Mouse (Mus musculus) hindbrain, embryonic 12.5 days (tissue): ENCODE data around the gene Eef1a2. TPM values are rescaled to one million over a fixed set of nuclear protein-coding genes. Genes with fewer than 3 reads are reported as not detected.

ENCODE experiments used
- polyA plus RNA-seq: library from polyadenylated mRNA; unstranded; fragments of >200 nt; fragmentation: Nextera tagmentation; extraction: Ambion mirVana; gene quantifications from 2 replicates; pipeline ENCODE4 v1.2.1, GENCODE M21; 2016

The Eef1a2 gene
- polyA plus RNA-seq, 1 experiment from 2014 or later = 2.3 TPM

Other genes with a start within 250 kb of the Eef1a2 start
- 61.0 and 65.0 TPM in 2 replicates for gene Ythdf1, start 236.1 kb downstream of the Eef1a2 start, polyA plus RNA-seq
- 0.41 TPM in 1 of 2 replicates, not detected in the other for gene Birc7, start 228.0 kb downstream of the Eef1a2 start, polyA plus RNA-seq
- 81.2 and 86.4 TPM in 2 replicates for gene Nkain4, start 202.3 kb downstream of the Eef1a2 start, polyA plus RNA-seq
- gene Arfgap1, start 189.8 kb downstream of the Eef1a2 start, polyA plus RNA-seq = 100 TPM in 2 replicates
- gene Col20a1, start 170.5 kb downstream of the Eef1a2 start, polyA plus RNA-seq = 1.8 and 2.1 TPM in 2 replicates
- 44.6 and 47.0 TPM in 2 replicates for gene Chrna4, start 113.5 kb downstream of the Eef1a2 start, polyA plus RNA-seq
- 41.7 and 43.1 TPM in 2 replicates for gene Kcnq2, start 21.7 kb downstream of the Eef1a2 start, polyA plus RNA-seq
- gene Ppdpf, start 30.2 kb upstream of the Eef1a2 start, polyA plus RNA-seq = 388 and 419 TPM in 2 replicates
- gene Ptk6, start 45.8 kb upstream of the Eef1a2 start, polyA plus RNA-seq = not detected in 2 replicates
- gene Srms, start 56.2 kb upstream of the Eef1a2 start, polyA plus RNA-seq = 0.08 TPM in 1 of 2 replicates, not detected in the other
- gene Fndc11, start 63.0 kb upstream of the Eef1a2 start, polyA plus RNA-seq = 0.15 TPM in 1 of 2 replicates, not detected in the other
- 0.81 and 0.87 TPM in 2 replicates for gene Helz2, start 85.0 kb upstream of the Eef1a2 start, polyA plus RNA-seq
- 21.9 and 22.5 TPM in 2 replicates for gene Gmeb2, start 131.0 kb upstream of the Eef1a2 start, polyA plus RNA-seq
- 502 and 505 TPM in 2 replicates for gene Stmn3, start 157.5 kb upstream of the Eef1a2 start, polyA plus RNA-seq
- 47.8 and 49.2 TPM in 2 replicates for gene Rtel1, start 162.7 kb upstream of the Eef1a2 start, polyA plus RNA-seq
- 71.7 and 74.7 TPM in 2 replicates for gene Zgpat, start 207.9 kb upstream of the Eef1a2 start, polyA plus RNA-seq
- gene Arfrp1, start 208.4 kb upstream of the Eef1a2 start, polyA plus RNA-seq = 68.5 and 76.6 TPM in 2 replicates
- gene Lime1, start 223.1 kb upstream of the Eef1a2 start, polyA plus RNA-seq = 37.8 and 41.8 TPM in 2 replicates